Mouse (Mus musculus): Measurements from ENCODE around the gene Ap2a1.

- TF ChIP-seq CTCF (IDR thresholded peaks at IDR 0.05; ENCODE audit: low read depth) (no peak), EP300 (IDR thresholded peaks at IDR 0.05; ENCODE audit: low read depth) (no peak)
Observed at GRCm38 (mm10) chr7:44894175-44894574, 35.1 kb downstream of the Ap2a1 start.

Data from liver, embryonic 14.5 days (tissue).